Mouse (Mus musculus) mammary gland, adult 2 months (tissue): Measurements from ENCODE around the gene Trim30a. TPM values are rescaled to one million over a fixed set of nuclear protein-coding genes. Genes with fewer than 3 reads are reported as not detected.

Experiments
- polyA plus RNA-seq: library from polyadenylated mRNA; depleted of rRNA; stranded (reverse); fragments of >200 nt; gene quantifications from 2 replicates; pipeline ENCODE4 v1.2.3, GENCODE M21; 2012; ENCODE audit warnings: low replicate concordance; rRNA removed

Trim30a gene
- 5.6 and 13.5 TPM in 2 replicates for polyA plus RNA-seq

GRCm38 (mm10) chr7:104465065-104465744 is at the start of gene Trim30a:
Gene Trim30a (minus strand): TSS chr7:104465193.

GRCm38 (mm10) chr7:104507421-104508065 is 42.5 kb upstream of the Trim30a start, which contains the start of gene Trim30d:
Gene Trim30d (minus strand): TSS chr7:104507849.

GRCm38 (mm10) chr7:104400698-104401097 is 64.3 kb downstream of the Trim30a start, which contains the start of gene Trim30c:
Gene Trim30c (minus strand): TSS chr7:104400837.

GRCm38 (mm10) chr7:104369736-104370414 is 95.1 kb downstream of the Trim30a start, which contains the start of gene Trim30b:
Gene Trim30b (minus strand): TSS chr7:104369884.

Other genes starting within 250 kb of the Trim30a start
- 0.97 and 1.1 TPM in 2 replicates for gene Trim6, start 246.4 kb downstream of the Trim30a start, polyA plus RNA-seq
- gene Trim34a, start 220.7 kb downstream of the Trim30a start, polyA plus RNA-seq, result 10.2 and 25.5 TPM in 2 replicates
- 0.94 and 2.2 TPM in 2 replicates for gene Trim5, start 177.1 kb downstream of the Trim30a start, polyA plus RNA-seq
- 5.0 and 10.4 TPM in 2 replicates for gene Trim12a, start 149.7 kb downstream of the Trim30a start, polyA plus RNA-seq
- gene Trim34b, start 135.7 kb downstream of the Trim30a start, polyA plus RNA-seq, result 3.1 and 4.1 TPM in 2 replicates
- 3.1 and 6.3 TPM in 2 replicates for gene Trim12c, start 111.8 kb downstream of the Trim30a start, polyA plus RNA-seq
- 0.74 and 1.5 TPM in 2 replicates for gene Trim30b, start 95.3 kb downstream of the Trim30a start, polyA plus RNA-seq
- 0.27 and 0.29 TPM in 2 replicates for gene Trim30c, start 64.4 kb downstream of the Trim30a start, polyA plus RNA-seq
- gene Trim30d, start 42.7 kb upstream of the Trim30a start, polyA plus RNA-seq, result 2.2 and 8.1 TPM in 2 replicates
- not detected in 2 replicates for gene Olfr651, start 84.9 kb upstream of the Trim30a start, polyA plus RNA-seq
- not detected in 2 replicates for gene Olfr652, start 95.7 kb upstream of the Trim30a start, polyA plus RNA-seq
- gene Olfr653, start 112.1 kb upstream of the Trim30a start, polyA plus RNA-seq, result not detected in 2 replicates
- not detected in 2 replicates for gene Olfr654, start 121.8 kb upstream of the Trim30a start, polyA plus RNA-seq
- gene Olfr655, start 136.6 kb upstream of the Trim30a start, polyA plus RNA-seq, result not detected in 2 replicates
- not detected in 2 replicates for gene Olfr656, start 148.8 kb upstream of the Trim30a start, polyA plus RNA-seq
- gene Olfr657, start 159.6 kb upstream of the Trim30a start, polyA plus RNA-seq, result not detected in 2 replicates
- gene Olfr658, start 182.1 kb upstream of the Trim30a start, polyA plus RNA-seq, result not detected in 2 replicates
- gene Olfr659, start 201.6 kb upstream of the Trim30a start, polyA plus RNA-seq, result not detected in 2 replicates
- not detected in 2 replicates for gene Olfr661, start 221.3 kb upstream of the Trim30a start, polyA plus RNA-seq